Mouse (Mus musculus) lung, postnatal 0 days (tissue): Measurements from ENCODE around the gene Prkar1a.

ENCODE experiments used
- CTCF ChIP-seq: IDR thresholded peaks from 2 replicates; pipeline ENCODE4 v1.5.1; 2016; ENCODE audit warnings: antibody characterized with exemption, mild to moderate bottlenecking
- EP300 ChIP-seq: IDR thresholded peaks from 2 replicates; pipeline ENCODE4 v1.6.1; 2016; ENCODE audit warnings: antibody characterized with exemption, mild to moderate bottlenecking, control low read depth

GRCm38 (mm10) chr11:109641498-109642222 is 7.5 kb upstream of the Prkar1a start:
- TF ChIP-seq CTCF (no peak), EP300 (no peak)
